Mouse (Mus musculus) embryonic facial prominence, embryonic 10.5 days (tissue): ENCODE measurements around the gene Gckr. TPM values are rescaled to one million over a fixed set of nuclear protein-coding genes. Genes with fewer than 3 reads are reported as not detected.
A peak's percentile ranks its signal among the peaks of the same experiment; 100 is the strongest.
"Not testable (repeated sequence)": the region's sequence is repeated elsewhere in the genome, so short reads cannot be mapped to it uniquely, and the experiment has no call there.

ENCODE experiments used
- DNase-seq: peaks from one replicate; pipeline ENCODE4 v3.0.0-alpha.2; 2017; ENCODE audit warnings: low spot score
- H3K27ac ChIP-seq: fragments of 300-500 bp; sonication (generic); replicated peaks from 2 replicates; pipeline ENCODE4 v1.5.1; 2016; ENCODE audit warnings: mild to moderate bottlenecking
- H3K27me3 ChIP-seq: fragments of 300-500 bp; sonication (generic); replicated peaks from 2 replicates; pipeline ENCODE4 v1.6.1; 2016; ENCODE audit warnings: low read depth, mild to moderate bottlenecking; ENCODE audit not compliant: poor library complexity, severe bottlenecking
- H3K36me3 ChIP-seq: fragments of 300-500 bp; sonication (generic); replicated peaks from 2 replicates; pipeline ENCODE4 v1.6.1; 2016; ENCODE audit warnings: mild to moderate bottlenecking, moderate library complexity
- H3K4me1 ChIP-seq: fragments of 300-500 bp; sonication (generic); 2 replicates; pipeline ENCODE4 v1.6.1; 2016
- H3K4me3 ChIP-seq: fragments of 300-500 bp; sonication (generic); 2 replicates; pipeline ENCODE4 v1.5.1; 2016; ENCODE audit warnings: mild to moderate bottlenecking, moderate library complexity
- H3K9me3 ChIP-seq: fragments of 300-500 bp; sonication (generic); 2 replicates; pipeline ENCODE4 v1.6.1; 2016; ENCODE audit warnings: mild to moderate bottlenecking
- WGBS: fragments of 180-500 bp; shearing (Covaris S2); methylation state at CpG from one replicate; pipeline ENCODE4 v1.1.7; 2016; 5-methylcytosine and 5-hydroxymethylcytosine counted together
- polyA plus RNA-seq: library from polyadenylated mRNA; unstranded; fragments of >200 nt; fragmentation: Nextera tagmentation; extraction: Ambion mirVana; gene quantifications from 2 replicates; pipeline ENCODE4 v1.2.1, GENCODE M21; 2016

The Gckr gene
- polyA plus RNA-seq, 1 experiment from 2014 or later: 0.29 TPM

- no peak overlapping the region for H3K27ac ChIP-seq
- no peaks in the 10 kb centered on the region for H3K9me3 ChIP-seq
- H3K36me3 ChIP-seq: no peaks in the 10 kb centered on the region
- no peak overlapping the region for H3K4me3 ChIP-seq
- WGBS: 73% methylated on average over 8 of the region's 8 CpGs
- no peak for DNase-seq
- peaks cover 12% of the 10 kb centered on the region; the same call in 1 of the 2 replicates for H3K27me3 ChIP-seq
- no peaks in the 10 kb centered on the region for H3K4me1 ChIP-seq
Measured at GRCm38 (mm10) chr5:31301866-31302265, 4.6 kb downstream of the Gckr start.

GRCm38 (mm10) chr5:31303093-31303492 is 5.8 kb downstream of the Gckr start:
- no peak overlapping the region for H3K27ac ChIP-seq
- H3K27me3 ChIP-seq: no peaks in the 10 kb centered on the region
- H3K9me3 ChIP-seq: no peaks in the 10 kb centered on the region
- no peaks in the 10 kb centered on the region for H3K36me3 ChIP-seq
- H3K4me1 ChIP-seq: no peaks in the 10 kb centered on the region
- H3K4me3 ChIP-seq: no peak overlapping the region
- 93% methylated on average over 6 of the region's 6 CpGs for WGBS
- no peak for DNase-seq

- no peak for DNase-seq
- Histone ChIP-seq H3K27ac (no peak overlapping the region), H3K4me1 (no peaks in the 10 kb centered on the region), H3K9me3 (no peaks in the 10 kb centered on the region), H3K27me3 (no peaks in the 10 kb centered on the region), H3K4me3 (no peak overlapping the region), H3K36me3 (no peaks in the 10 kb centered on the region)
- 89% methylated on average over 8 of the region's 8 CpGs for WGBS
Measured at GRCm38 (mm10) chr5:31312806-31313205, 15.6 kb downstream of the Gckr start.

DNA sequence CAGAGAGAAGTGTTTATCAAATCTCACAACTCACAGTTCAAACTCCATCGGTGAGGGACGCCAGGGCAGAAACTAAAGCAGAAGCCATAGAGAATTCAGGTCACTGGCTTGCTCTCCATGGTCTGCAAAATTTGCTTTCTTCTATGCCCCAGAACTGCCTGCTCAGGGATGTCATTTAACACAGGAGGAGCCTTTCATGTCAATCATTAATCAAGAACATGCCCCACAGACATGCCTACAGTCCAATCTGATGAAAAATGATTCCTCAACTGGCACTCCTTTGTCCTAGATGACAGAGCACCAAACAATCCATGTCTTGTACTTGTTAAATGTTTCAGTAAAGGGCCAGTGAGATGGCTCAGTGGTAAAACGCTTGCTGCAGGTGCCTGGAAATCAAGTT is 25.5 kb downstream of the Gckr start:
- Histone ChIP-seq H3K4me3 (no peak overlapping the region), H3K27me3 (no peaks in the 10 kb centered on the region), H3K27ac (no peak overlapping the region), H3K4me1 (no peaks in the 10 kb centered on the region), H3K9me3 (no peaks in the 10 kb centered on the region), H3K36me3 (no peaks in the 10 kb centered on the region)
- no peak for DNase-seq
- WGBS: 95% methylated on average over 3 of the region's 3 CpGs

DNA sequence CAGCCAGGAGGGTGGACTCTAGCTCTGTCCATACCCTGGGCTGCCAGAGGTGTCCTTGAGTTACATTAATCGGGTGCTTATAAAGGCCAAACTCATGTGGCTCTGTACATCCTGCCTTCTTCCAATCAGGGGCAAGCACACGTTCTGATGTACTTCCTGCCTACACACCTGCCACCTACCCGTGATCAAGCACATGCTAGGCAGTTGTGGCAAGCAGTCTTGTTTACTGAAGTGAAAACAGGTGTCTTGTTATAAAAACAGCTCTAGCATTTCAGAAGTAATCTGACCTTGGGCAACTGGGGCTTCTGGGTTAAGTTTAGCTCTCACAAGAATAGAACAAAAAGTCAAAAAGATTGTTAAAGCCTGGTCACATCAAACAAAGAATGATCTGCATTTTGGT is 26.8 kb downstream of the Gckr start:
- WGBS: 69% methylated on average over 3 of the region's 3 CpGs
- no peak overlapping the region for H3K27ac ChIP-seq
- H3K4me3 ChIP-seq: no peak overlapping the region
- H3K4me1 ChIP-seq: no peaks in the 10 kb centered on the region
- H3K36me3 ChIP-seq: no peaks in the 10 kb centered on the region
- DNase-seq: no peak
- H3K27me3 ChIP-seq: no peaks in the 10 kb centered on the region
- no peaks in the 10 kb centered on the region for H3K9me3 ChIP-seq

DNA sequence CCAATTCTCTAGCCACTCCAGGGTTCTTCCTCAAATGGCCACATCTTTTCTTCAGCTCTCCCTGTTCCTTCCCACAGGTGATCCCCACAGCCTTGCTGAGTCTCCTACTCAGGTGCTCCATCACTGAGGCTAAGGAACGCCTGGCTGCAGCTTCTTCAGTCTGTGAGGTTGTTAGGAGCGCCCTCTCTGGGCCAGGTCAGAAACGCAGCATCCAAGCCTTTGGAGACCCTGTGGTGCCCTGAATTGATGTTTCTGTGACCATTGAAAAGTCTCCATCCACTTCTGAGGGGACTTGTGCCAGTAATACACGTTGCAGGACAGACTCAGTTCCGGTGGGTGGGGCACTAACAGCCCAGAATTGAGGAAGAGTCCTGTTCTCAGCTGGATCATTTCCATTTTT is 29.6 kb downstream of the Gckr start:
- no peak overlapping the region for H3K27ac ChIP-seq
- WGBS: 17% methylated on average over 5 of the region's 5 CpGs
- no peaks in the 10 kb centered on the region for H3K4me1 ChIP-seq
- H3K27me3 ChIP-seq: no peaks in the 10 kb centered on the region
- peak; percentile 13 for DNase-seq
- H3K4me3 ChIP-seq: no peak overlapping the region
- H3K36me3 ChIP-seq: no peaks in the 10 kb centered on the region
- H3K9me3 ChIP-seq: no peaks in the 10 kb centered on the region

DNA sequence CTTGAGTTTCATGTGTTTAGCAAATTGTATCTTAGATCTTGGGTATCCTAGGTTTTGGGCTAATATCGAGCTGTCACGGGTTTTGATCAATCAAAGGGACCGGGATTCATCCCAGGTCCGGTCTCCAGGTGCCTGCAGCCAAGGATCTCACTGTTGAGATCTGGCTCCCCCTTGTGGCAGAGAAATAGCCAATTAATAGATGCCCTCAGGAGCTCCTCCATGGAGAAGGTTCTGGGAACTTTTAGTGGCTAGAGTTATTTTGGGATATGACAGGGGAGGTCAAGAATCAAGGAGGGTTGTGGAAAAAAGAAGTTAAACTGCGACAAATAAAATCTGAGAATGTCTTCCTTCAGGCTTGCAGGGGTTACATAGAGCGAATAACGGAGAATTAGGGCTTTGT is 31.0 kb downstream of the Gckr start:
- no peaks in the 10 kb centered on the region for H3K4me1 ChIP-seq
- no peak overlapping the region for H3K27ac ChIP-seq
- DNase-seq: peak; percentile 58
- H3K9me3 ChIP-seq: peaks cover 3% of the 10 kb centered on the region; the same call in 1 of the 2 replicates
- H3K36me3 ChIP-seq: no peaks in the 10 kb centered on the region
- no peak overlapping the region for H3K4me3 ChIP-seq
- H3K27me3 ChIP-seq: no peaks in the 10 kb centered on the region
- WGBS: 36% methylated on average over 7 of the region's 7 CpGs

- not testable (repeated sequence) for H3K4me3 ChIP-seq, H3K27ac ChIP-seq, H3K27me3 ChIP-seq, H3K9me3 ChIP-seq, H3K36me3 ChIP-seq, DNase-seq, H3K4me1 ChIP-seq
- 80% methylated on average over 16 of the region's 16 CpGs for WGBS
Measured at GRCm38 (mm10) chr5:31357586-31357985, 60.3 kb downstream of the Gckr start.

DNA sequence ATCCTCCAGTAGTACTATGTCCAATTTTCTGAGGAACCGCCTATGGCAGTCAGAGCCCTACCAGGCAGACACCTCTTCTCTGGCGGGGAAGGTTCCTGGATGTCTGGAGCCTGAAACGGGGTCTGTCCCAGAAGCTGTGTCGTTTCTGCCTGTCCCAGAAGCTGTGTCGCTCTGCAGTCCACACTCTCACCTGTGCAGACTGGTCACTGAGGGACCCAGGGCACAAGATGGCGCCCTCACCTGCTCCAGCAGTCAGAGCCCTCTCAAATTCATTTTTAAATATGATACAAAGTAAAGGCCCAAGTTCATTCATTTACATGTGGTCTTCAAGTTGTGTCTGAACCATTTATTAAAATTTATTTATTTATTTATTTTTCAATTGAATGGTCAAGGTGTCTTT is 63.7 kb downstream of the Gckr start:
- H3K4me1 ChIP-seq: no peaks in the 10 kb centered on the region
- 75% methylated on average over 6 of the region's 6 CpGs for WGBS
- H3K27ac ChIP-seq: no peak overlapping the region
- H3K4me3 ChIP-seq: no peak overlapping the region
- H3K9me3 ChIP-seq: no peaks in the 10 kb centered on the region; the same call in 1 of the 2 replicates
- no peaks in the 10 kb centered on the region for H3K27me3 ChIP-seq
- DNase-seq: no peak
- no peaks in the 10 kb centered on the region for H3K36me3 ChIP-seq

Other genes starting within 250 kb of the Gckr start
- 60.2 and 64.8 TPM in 2 replicates for gene Atraid, start 249.1 kb upstream of the Gckr start, polyA plus RNA-seq
- gene Slc5a6, start 248.5 kb upstream of the Gckr start, polyA plus RNA-seq: 9.9 and 12.2 TPM in 2 replicates
- gene Cad, start 242.7 kb upstream of the Gckr start, polyA plus RNA-seq: 64.6 and 71.3 TPM in 2 replicates
- gene Dnajc5g, start 191.2 kb upstream of the Gckr start, polyA plus RNA-seq: not detected in 2 replicates
- 0.59 and 0.85 TPM in 2 replicates for gene Slc30a3, start 189.2 kb upstream of the Gckr start, polyA plus RNA-seq
- not detected in 2 replicates for gene Trim54, start 180.7 kb upstream of the Gckr start, polyA plus RNA-seq
- not detected in 2 replicates for gene Ucn, start 158.6 kb upstream of the Gckr start, polyA plus RNA-seq
- 63.5 and 70.1 TPM in 2 replicates for gene Mpv17, start 143.2 kb upstream of the Gckr start, polyA plus RNA-seq
- gene Gm29609, start 117.5 kb upstream of the Gckr start, polyA plus RNA-seq: 1.5 TPM in 2 replicates
- 123 and 124 TPM in 2 replicates for gene Gtf3c2, start 117.3 kb upstream of the Gckr start, polyA plus RNA-seq
- 125 and 127 TPM in 2 replicates for gene Snx17, start 104.2 kb upstream of the Gckr start, polyA plus RNA-seq
- gene Eif2b4, start 104.0 kb upstream of the Gckr start, polyA plus RNA-seq: 81.4 and 91.1 TPM in 2 replicates
- gene Zfp513, start 95.1 kb upstream of the Gckr start, polyA plus RNA-seq: 11.4 and 12.3 TPM in 2 replicates
- 185 and 197 TPM in 2 replicates for gene Ppm1g, start 76.8 kb upstream of the Gckr start, polyA plus RNA-seq
- 140 and 143 TPM in 2 replicates for gene Nrbp1, start 56.6 kb upstream of the Gckr start, polyA plus RNA-seq
- 0.40 TPM in 1 of 2 replicates, not detected in the other for gene Gm9970, start 56.2 kb upstream of the Gckr start, polyA plus RNA-seq
- 16.8 and 21.2 TPM in 2 replicates for gene Krtcap3, start 45.8 kb upstream of the Gckr start, polyA plus RNA-seq
- gene Ift172, start 6.3 kb upstream of the Gckr start, polyA plus RNA-seq: 37.3 and 39.2 TPM in 2 replicates
- 54.6 and 57.1 TPM in 2 replicates for gene Fndc4, start 1.4 kb upstream of the Gckr start, polyA plus RNA-seq
- gene Zfp512, start 155.0 kb downstream of the Gckr start, polyA plus RNA-seq: 76.5 and 77.9 TPM in 2 replicates
- 0.11 and 0.16 TPM in 2 replicates for gene 4930548H24Rik, start 188.3 kb downstream of the Gckr start, polyA plus RNA-seq
- gene Gpn1, start 197.3 kb downstream of the Gckr start, polyA plus RNA-seq: 110 and 113 TPM in 2 replicates
- gene Slc4a1ap, start 229.6 kb downstream of the Gckr start, polyA plus RNA-seq: 32.2 and 33.1 TPM in 2 replicates
- gene Supt7l, start 230.4 kb downstream of the Gckr start, polyA plus RNA-seq: 29.3 and 29.6 TPM in 2 replicates